Mouse (Mus musculus) heart, adult 9 months (tissue): ENCODE measurements around the gene Nus1.

Experiments
- DNase-seq, 2 experiments: peaks; one replicate each; pipeline ENCODE4 v3.0.0; 2022; ENCODE audit warnings: low spot score in 2 of 2

Nus1 gene

GRCm38 (mm10) chr10:52417998-52418860 is 882 bp downstream of the Nus1 start:
- peak in 1 of 2 experiments; percentile 27 for DNase-seq

GRCm38 (mm10) chr10:52418931-52419330 is 1.6 kb downstream of the Nus1 start:
- DNase-seq = no peak

- DNase-seq = peak; percentile 11 to 35
Observed at GRCm38 (mm10) chr10:52419402-52419801, 2.1 kb downstream of the Nus1 start.

GRCm38 (mm10) chr10:52420526-52420925 is 3.2 kb downstream of the Nus1 start:
- DNase-seq = no peak

GRCm38 (mm10) chr10:52421716-52422115 is 4.4 kb downstream of the Nus1 start:
- peak in 1 of 2 experiments; percentile 29 for DNase-seq

- DNase-seq = no peak
Observed at GRCm38 (mm10) chr10:52423097-52423496, 5.8 kb downstream of the Nus1 start.

GRCm38 (mm10) chr10:52426314-52426980 is 9.1 kb downstream of the Nus1 start:
- DNase-seq = no peak

GRCm38 (mm10) chr10:52427634-52428415 is 10.5 kb downstream of the Nus1 start:
- no peak for DNase-seq

- no peak for DNase-seq
Observed at GRCm38 (mm10) chr10:52430953-52431352, 13.6 kb downstream of the Nus1 start.

- no peak for DNase-seq
Observed at GRCm38 (mm10) chr10:52434836-52435235, 17.5 kb downstream of the Nus1 start.

GRCm38 (mm10) chr10:52460614-52461013 is 43.3 kb downstream of the Nus1 start:
- no peak for DNase-seq

GRCm38 (mm10) chr10:52463941-52464739 is 46.8 kb downstream of the Nus1 start:
- no peak for DNase-seq

GRCm38 (mm10) chr10:52471520-52471919 is 54.2 kb downstream of the Nus1 start:
- DNase-seq = no peak
